Mouse (Mus musculus) cerebellum, postnatal 14 days (tissue): ENCODE results near the gene Fam43b.
A peak's percentile ranks its signal among the peaks of the same experiment; 100 is the strongest.

Experiments
- DNase-seq, 2 experiments: peaks; one replicate each; pipeline ENCODE4 v3.0.0; 2021; ENCODE audit warnings: mixed read lengths in 2 of 2

The Fam43b gene

GRCm38 (mm10) chr4:138393703-138394102 is 2.6 kb downstream of the Fam43b start:
- DNase-seq: no peak

GRCm38 (mm10) chr4:138383789-138384188 is 12.5 kb downstream of the Fam43b start:
- no peak for DNase-seq

GRCm38 (mm10) chr4:138382462-138382861 is 13.9 kb downstream of the Fam43b start:
- peak in 1 of 2 experiments; percentile 50 for DNase-seq

GRCm38 (mm10) chr4:138380132-138380689 is 16.1 kb downstream of the Fam43b start:
- peak in 1 of 2 experiments; percentile 22 for DNase-seq

- peak; percentile 90 to 91 for DNase-seq
Observed at GRCm38 (mm10) chr4:138379091-138379840, 17.1 kb downstream of the Fam43b start.

GRCm38 (mm10) chr4:138377526-138377925 is 18.8 kb downstream of the Fam43b start:
- peak; percentile 49 to 61 for DNase-seq

GRCm38 (mm10) chr4:138375117-138375516 is 21.2 kb downstream of the Fam43b start:
- DNase-seq: no peak

GRCm38 (mm10) chr4:138370996-138371516 is 25.3 kb downstream of the Fam43b start:
- no peak for DNase-seq

- DNase-seq: no peak
Observed at GRCm38 (mm10) chr4:138368498-138369260, 27.6 kb downstream of the Fam43b start.

- DNase-seq: peak; percentile 65 to 75
Observed at GRCm38 (mm10) chr4:138367641-138368497, 28.5 kb downstream of the Fam43b start, which contains the start of gene Cda. Gene Cda (minus strand): TSS chr4:138367992.

GRCm38 (mm10) chr4:138366561-138366960 is 29.8 kb downstream of the Fam43b start:
- no peak for DNase-seq

GRCm38 (mm10) chr4:138363511-138363910 is 32.8 kb downstream of the Fam43b start:
- no peak for DNase-seq

GRCm38 (mm10) chr4:138362883-138363282 is 33.4 kb downstream of the Fam43b start:
- no peak for DNase-seq

GRCm38 (mm10) chr4:138361370-138361821 is 34.9 kb downstream of the Fam43b start:
- DNase-seq: peak; percentile 51 to 65

- no peak for DNase-seq
Observed at GRCm38 (mm10) chr4:138358176-138358575, 38.2 kb downstream of the Fam43b start.

- no peak for DNase-seq
Observed at GRCm38 (mm10) chr4:138356551-138356950, 39.8 kb downstream of the Fam43b start.

GRCm38 (mm10) chr4:138356141-138356540 is 40.2 kb downstream of the Fam43b start:
- DNase-seq: no peak

GRCm38 (mm10) chr4:138355496-138355895 is 40.8 kb downstream of the Fam43b start:
- DNase-seq: no peak

- DNase-seq: peak in 1 of 2 experiments; percentile 34
Observed at GRCm38 (mm10) chr4:138353438-138354171, 42.7 kb downstream of the Fam43b start.

- DNase-seq: no peak
Observed at GRCm38 (mm10) chr4:138352692-138353091, 43.6 kb downstream of the Fam43b start.

GRCm38 (mm10) chr4:138351821-138352220 is 44.5 kb downstream of the Fam43b start:
- no peak for DNase-seq
